Mouse (Mus musculus): ENCODE results near the gene Enpp1. TPM values are rescaled to one million over a fixed set of nuclear protein-coding genes. Genes with fewer than 3 reads are reported as not detected.

Gene Enpp1
- total RNA-seq, 2 experiments from 2014 or later, result 4.2 to 5.6 TPM

- DNase-seq (ENCODE audit: low spot score in 2 of 2), result no peak
Measured at GRCm38 (mm10) chr10:24597789-24598188, 114.2 kb downstream of the Enpp1 start.

GRCm38 (mm10) chr10:24596869-24597339 is 115.1 kb downstream of the Enpp1 start:
- DNase-seq (ENCODE audit: low spot score in 2 of 2), result peak; percentile 9 to 20

DNA sequence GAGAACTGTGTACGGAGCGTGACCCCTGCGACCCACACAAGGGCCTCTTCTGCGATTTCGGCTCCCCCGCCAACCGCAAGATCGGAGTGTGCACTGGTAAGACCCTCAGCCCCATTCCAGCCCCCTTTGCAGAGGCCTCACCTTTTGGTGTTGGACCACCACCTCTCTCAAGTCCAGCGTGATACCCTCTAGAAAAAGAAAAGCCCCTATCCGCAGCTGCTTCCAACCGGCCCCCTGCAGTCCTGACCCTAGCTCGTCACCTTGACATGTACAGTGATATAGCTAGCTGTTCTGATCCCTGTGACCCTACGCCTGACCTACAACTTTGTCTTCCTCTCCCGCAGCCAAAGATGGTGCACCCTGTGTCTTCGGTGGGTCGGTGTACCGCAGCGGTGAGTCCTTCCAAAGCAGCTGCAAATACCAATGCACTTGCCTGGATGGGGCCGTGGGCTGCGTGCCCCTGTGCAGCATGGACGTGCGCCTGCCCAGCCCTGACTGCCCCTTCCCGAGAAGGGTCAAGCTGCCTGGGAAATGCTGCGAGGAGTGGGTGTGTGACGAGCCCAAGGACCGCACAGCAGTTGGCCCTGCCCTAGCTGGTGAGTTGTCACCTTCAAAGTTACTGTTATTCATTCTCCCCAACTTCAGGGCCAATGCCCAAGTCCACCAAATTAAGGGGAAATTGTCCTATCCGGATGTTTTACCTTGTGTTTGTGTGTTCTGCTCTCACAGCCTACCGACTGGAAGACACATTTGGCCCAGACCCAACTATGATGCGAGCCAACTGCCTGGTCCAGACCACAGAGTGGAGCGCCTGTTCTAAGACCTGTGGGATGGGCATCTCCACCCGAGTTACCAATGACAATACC is 115.7 kb downstream of the Enpp1 start:
- DNase-seq (ENCODE audit: low spot score in 2 of 2), result peak in 1 of 2 experiments; percentile 15

DNA sequence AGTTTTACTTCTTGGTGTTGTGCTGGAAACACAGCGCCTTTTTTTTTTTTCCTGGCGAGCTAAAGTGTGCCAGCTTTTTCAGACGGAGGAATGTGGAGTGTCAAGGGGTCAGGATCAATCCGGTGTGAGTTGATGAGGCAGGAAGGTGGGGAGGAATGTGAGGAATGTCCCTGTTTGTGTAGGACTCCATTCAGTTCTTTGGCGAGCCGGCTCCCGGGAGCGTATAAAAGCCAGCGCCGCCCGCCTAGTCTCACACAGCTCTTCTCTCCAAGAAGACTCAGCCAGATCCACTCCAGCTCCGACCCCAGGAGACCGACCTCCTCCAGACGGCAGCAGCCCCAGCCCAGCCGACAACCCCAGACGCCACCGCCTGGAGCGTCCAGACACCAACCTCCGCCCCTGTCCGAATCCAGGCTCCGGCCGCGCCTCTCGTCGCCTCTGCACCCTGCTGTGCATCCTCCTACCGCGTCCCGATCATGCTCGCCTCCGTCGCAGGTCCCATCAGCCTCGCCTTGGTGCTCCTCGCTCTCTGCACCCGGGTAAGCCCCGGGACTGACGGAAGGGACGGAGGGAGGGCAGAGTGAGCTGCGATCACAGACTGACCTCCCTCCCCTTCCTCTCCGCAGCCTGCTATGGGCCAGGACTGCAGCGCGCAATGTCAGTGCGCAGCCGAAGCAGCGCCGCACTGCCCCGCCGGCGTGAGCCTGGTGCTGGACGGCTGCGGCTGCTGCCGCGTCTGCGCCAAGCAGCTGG is 116.5 kb downstream of the Enpp1 start, which contains the start of gene Ccn2:
TSS of gene Ccn2 (plus strand) at position 193 of the 753 bp plus-strand sequence.
- peak; percentile 18 to 22 for DNase-seq (ENCODE audit: low spot score in 2 of 2)

DNA sequence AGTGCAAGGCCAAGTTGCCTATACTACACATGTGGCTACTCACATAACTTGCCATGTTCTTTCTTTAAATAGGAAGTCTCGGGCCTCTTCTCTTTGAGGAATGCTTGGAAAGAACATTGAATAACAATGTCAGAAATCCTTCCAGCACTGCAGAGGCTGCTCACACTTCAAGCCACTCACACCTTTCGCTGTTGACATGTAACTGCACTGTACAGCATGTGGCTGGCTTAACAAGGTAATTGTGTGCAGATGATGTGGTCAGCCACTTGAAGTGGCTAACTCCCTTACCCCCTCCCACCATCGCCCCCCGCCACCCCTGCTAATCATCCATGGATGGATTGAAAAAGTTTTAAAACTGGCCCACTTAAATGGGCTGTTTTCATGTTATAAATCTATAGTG is 118.4 kb downstream of the Enpp1 start:
- DNase-seq (ENCODE audit: low spot score in 2 of 2), result no peak

- no peak for DNase-seq (ENCODE audit: low spot score in 2 of 2)
Measured at GRCm38 (mm10) chr10:24592969-24593368, 119.0 kb downstream of the Enpp1 start.

DNA sequence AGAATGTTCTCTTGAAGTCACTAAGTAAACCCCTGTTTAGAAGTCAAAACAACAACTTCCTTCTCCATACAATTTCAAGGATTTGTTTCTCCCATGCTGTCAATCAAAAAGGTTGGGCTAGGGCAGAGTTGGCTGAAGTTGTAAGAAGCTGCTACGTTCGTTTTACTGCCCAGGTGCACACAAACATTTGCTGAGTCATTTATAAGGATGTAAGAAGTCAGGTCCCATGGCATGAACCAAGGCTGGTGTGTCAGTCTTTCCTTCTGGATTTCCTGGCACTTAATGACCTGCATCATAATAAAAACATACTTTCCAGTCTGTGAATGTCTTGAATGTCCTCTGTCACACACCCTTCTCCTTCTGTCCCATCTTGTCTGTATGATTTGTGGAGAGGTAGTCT is 119.6 kb downstream of the Enpp1 start:
- no peak for DNase-seq (ENCODE audit: low spot score in 2 of 2)

DNA sequence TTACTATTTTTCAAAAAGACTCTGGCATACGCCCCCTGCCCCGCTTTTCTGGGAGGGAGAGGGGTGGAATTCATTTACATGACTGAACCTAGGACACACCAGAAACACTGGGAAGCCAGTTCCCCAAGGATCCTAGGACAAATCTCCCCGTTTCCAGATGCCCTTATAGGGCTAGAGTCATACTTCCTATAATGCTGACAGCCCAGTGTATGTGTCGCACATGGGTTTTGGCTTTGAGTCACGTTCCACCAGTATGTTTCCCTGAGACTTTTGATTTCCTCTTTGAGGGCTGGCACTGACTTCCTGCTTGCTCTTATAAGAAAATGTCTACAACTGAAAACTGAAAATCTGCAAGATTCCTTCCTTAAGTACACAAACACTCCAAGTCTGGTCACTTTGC is 120.2 kb downstream of the Enpp1 start:
- no peak for DNase-seq (ENCODE audit: low spot score in 2 of 2)

- DNase-seq (ENCODE audit: low spot score in 2 of 2), result peak; percentile 71 to 76
Measured at GRCm38 (mm10) chr10:24591136-24591535, 120.8 kb downstream of the Enpp1 start.

GRCm38 (mm10) chr10:24590546-24590945 is 121.4 kb downstream of the Enpp1 start:
- DNase-seq (ENCODE audit: low spot score in 2 of 2), result no peak

DNA sequence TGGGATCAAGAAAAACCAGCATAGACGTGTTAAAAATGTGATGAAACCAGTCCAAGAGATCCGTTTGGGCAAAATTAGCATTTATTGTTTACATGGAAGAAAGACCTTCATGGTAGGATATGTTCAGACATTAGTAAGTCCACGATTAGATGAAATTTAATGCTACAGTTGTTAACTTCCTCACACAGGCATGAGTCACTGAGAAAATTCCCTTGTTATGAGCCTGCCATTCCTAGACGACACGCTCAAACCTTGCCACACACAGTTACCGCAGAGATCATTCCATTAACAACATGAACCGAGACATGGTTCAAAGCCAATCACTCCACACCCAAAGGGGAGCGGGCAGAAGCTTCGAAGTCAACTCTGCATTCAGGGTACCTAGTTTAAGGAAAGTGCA is 122.7 kb downstream of the Enpp1 start:
- no peak for DNase-seq (ENCODE audit: low spot score in 2 of 2)

DNA sequence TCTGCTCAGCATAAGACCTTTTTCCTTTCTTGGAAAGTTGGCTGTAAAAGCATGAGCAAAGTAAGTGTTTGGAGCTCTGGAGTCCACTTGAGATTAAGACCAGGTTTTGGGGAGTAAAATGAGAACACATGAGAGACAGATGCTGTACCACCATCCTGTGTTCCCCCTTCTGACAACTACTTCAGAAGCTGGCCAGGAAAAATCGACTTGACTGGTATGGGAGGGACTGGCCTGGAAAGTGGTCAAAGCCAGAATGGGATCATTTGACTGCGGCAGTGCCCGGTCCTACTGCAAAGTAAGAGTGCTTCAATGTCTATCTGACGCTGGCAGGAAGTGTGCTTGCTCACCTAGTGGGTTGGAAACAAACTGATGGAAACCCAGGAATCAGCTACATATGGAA is 123.1 kb downstream of the Enpp1 start:
- DNase-seq (ENCODE audit: low spot score in 2 of 2), result no peak

Other genes starting within 250 kb of the Enpp1 start
- gene Ccn2, start 116.7 kb downstream of the Enpp1 start, total RNA-seq (2021), result 10 to 100 TPM; 11.6 to 12.1 TPM
- 1 to 10 TPM in 1 of 2 experiments, under 1 TPM in 1; 0.88 to 2.1 TPM for gene Enpp3, start 130.7 kb upstream of the Enpp1 start, total RNA-seq (2021)
- 10 to 100 TPM; 26.2 to 29.0 TPM for gene Med23, start 157.8 kb upstream of the Enpp1 start, total RNA-seq (2021)
- gene Arg1, start 215.3 kb upstream of the Enpp1 start, total RNA-seq (2021), result not detected